Mouse (Mus musculus): ENCODE measurements around the gene Olfr115. TPM values are rescaled to one million over a fixed set of nuclear protein-coding genes. Genes with fewer than 3 reads are reported as not detected.

The Olfr115 gene
- polyA plus RNA-seq (2014; fragmentation: Nextera tagmentation; extraction: Ambion mirVana) = not detected in 2 replicates

- 85% methylated on average over 2 of the region's 2 CpGs for WGBS
- no peak within 1 kb of the TSS for H3K9ac ChIP-seq
- H3K4me1 ChIP-seq (replicated peaks; ENCODE audit: control insufficient read depth, insufficient read depth, low read length) = no peaks in the 10 kb centered on the region
- DNase-seq (ENCODE audit: low spot score) (no peak), ATAC-seq (ENCODE audit: low FRiP score) (no peak)
- H3K4me2 ChIP-seq (replicated peaks) = no peak within 1 kb of the TSS
- no peaks in the 10 kb centered on the region for H3K36me3 ChIP-seq (replicated peaks; ENCODE audit: control insufficient read depth, insufficient read depth)
- no peaks in the 10 kb centered on the region for H3K27me3 ChIP-seq (ENCODE audit: control insufficient read depth, insufficient read depth, low read length)
- no peak within 1 kb of the TSS for H3K27ac ChIP-seq
- H3K9me3 ChIP-seq (ENCODE audit: control insufficient read depth, low read length) = peaks cover 14% of the 10 kb centered on the region; the same call in 1 of the 2 replicates
- no peak within 1 kb of the TSS for H3K4me3 ChIP-seq (replicated peaks; ENCODE audit: low read length)
Measured at GRCm38 (mm10) chr17:37627009-37627408, at the start of gene Olfr115, which contains the start of gene Olfr116. Olfr115 (minus strand) TSS chr17:37627109. Olfr116 (minus strand) TSS chr17:37627199.

DNA sequence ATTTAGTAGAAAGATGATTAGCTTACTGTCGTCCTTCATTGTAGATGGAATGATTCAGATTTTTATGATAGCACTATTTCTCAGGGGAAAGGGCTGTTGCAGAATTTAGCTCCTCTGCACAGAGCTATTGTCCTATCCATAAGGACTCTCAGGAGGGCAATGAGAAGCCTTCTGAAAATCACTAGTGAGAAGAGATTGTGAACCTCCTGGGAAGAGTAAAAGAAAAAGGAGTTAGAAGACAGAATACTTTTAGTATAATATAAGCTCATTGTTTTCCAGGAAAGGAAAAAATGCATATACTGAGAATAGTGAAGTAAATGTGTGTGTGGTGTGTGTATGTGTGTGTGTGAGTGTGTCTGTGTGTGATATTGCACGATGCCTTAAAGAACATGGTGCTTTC is 39.8 kb upstream of the Olfr115 start, which contains the start of gene Olfr118:
Olfr118 (plus strand) TSS at position 301 of the 400 bp plus-strand sequence.
- H3K27ac ChIP-seq = no peak within 1 kb of the TSS
- DNase-seq (ENCODE audit: low spot score) (no peak), ATAC-seq (ENCODE audit: low FRiP score) (no peak)
- H3K4me3 ChIP-seq (replicated peaks; ENCODE audit: low read length) = no peak within 1 kb of the TSS
- no peak within 1 kb of the TSS for H3K4me2 ChIP-seq (replicated peaks)
- no peaks in the 10 kb centered on the region for H3K27me3 ChIP-seq (ENCODE audit: control insufficient read depth, insufficient read depth, low read length)
- H3K9ac ChIP-seq = no peak within 1 kb of the TSS
- H3K4me1 ChIP-seq (replicated peaks; ENCODE audit: control insufficient read depth, insufficient read depth, low read length) = no peaks in the 10 kb centered on the region
- H3K9me3 ChIP-seq (ENCODE audit: control insufficient read depth, low read length) = no peaks in the 10 kb centered on the region
- no peaks in the 10 kb centered on the region for H3K36me3 ChIP-seq (replicated peaks; ENCODE audit: control insufficient read depth, insufficient read depth)
- WGBS = 71% methylated on average over 2 of the region's 2 CpGs

GRCm38 (mm10) chr17:37663682-37664081 is 36.8 kb upstream of the Olfr115 start, which contains the start of gene Olfr117:
Olfr117 (minus strand) TSS chr17:37663782.
- ATAC-seq (ENCODE audit: low FRiP score) = no peak
- Histone ChIP-seq H3K9ac (no peak within 1 kb of the TSS), H3K36me3 (replicated peaks; ENCODE audit: control insufficient read depth, insufficient read depth) (no peaks in the 10 kb centered on the region), H3K27ac (no peak within 1 kb of the TSS), H3K9me3 (ENCODE audit: control insufficient read depth, low read length) (no peaks in the 10 kb centered on the region), H3K4me1 (replicated peaks; ENCODE audit: control insufficient read depth, insufficient read depth, low read length) (no peaks in the 10 kb centered on the region), H3K4me2 (replicated peaks) (no peak within 1 kb of the TSS), H3K4me3 (replicated peaks; ENCODE audit: low read length) (no peak within 1 kb of the TSS), H3K27me3 (ENCODE audit: control insufficient read depth, insufficient read depth, low read length) (no peaks in the 10 kb centered on the region)
- WGBS = 61% methylated on average over 1 of the region's 1 CpGs
- DNase-seq (ENCODE audit: low spot score) = no peak

GRCm38 (mm10) chr17:37592643-37593042 is 34.3 kb downstream of the Olfr115 start, which contains the start of gene Olfr114:
Olfr114 (minus strand) TSS chr17:37592743.
- DNase-seq (ENCODE audit: low spot score) (no peak), ATAC-seq (ENCODE audit: low FRiP score) (no peak)
- no peaks in the 10 kb centered on the region for H3K4me1 ChIP-seq (replicated peaks; ENCODE audit: control insufficient read depth, insufficient read depth, low read length)
- H3K27me3 ChIP-seq (ENCODE audit: control insufficient read depth, insufficient read depth, low read length) = no peaks in the 10 kb centered on the region
- no peaks in the 10 kb centered on the region for H3K9me3 ChIP-seq (ENCODE audit: control insufficient read depth, low read length)
- no peak within 1 kb of the TSS for H3K4me3 ChIP-seq (replicated peaks; ENCODE audit: low read length)
- no peak within 1 kb of the TSS for H3K4me2 ChIP-seq (replicated peaks)
- no peaks in the 10 kb centered on the region for H3K36me3 ChIP-seq (replicated peaks; ENCODE audit: control insufficient read depth, insufficient read depth)
- no peak within 1 kb of the TSS for H3K27ac ChIP-seq
- no peak within 1 kb of the TSS for H3K9ac ChIP-seq

DNA sequence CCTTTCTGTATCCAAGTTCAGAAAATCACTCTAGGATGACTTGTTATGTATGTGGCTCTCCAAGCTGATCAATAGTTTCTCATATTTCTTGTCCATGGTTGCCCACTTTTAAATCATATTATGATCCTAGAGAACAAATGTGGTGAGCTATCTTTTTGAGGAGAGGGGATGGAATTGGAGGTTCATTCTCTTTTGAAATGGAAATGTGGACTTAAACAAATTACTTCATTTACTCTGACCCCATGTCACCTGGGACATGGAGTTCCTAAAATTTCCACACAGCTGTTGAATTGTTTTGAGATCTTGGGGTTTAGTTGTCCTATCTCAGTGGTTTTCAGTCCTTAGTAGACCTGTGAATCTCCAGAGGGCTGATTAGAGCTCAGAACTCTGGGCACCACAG is 49.3 kb downstream of the Olfr115 start, which contains the start of gene Olfr113:
Olfr113 (minus strand) TSS at position 101 of the 400 bp plus-strand sequence.
- H3K4me2 ChIP-seq (replicated peaks) = no peak within 1 kb of the TSS
- no peaks in the 10 kb centered on the region for H3K36me3 ChIP-seq (replicated peaks; ENCODE audit: control insufficient read depth, insufficient read depth)
- no peaks in the 10 kb centered on the region for H3K27me3 ChIP-seq (ENCODE audit: control insufficient read depth, insufficient read depth, low read length)
- no peaks in the 10 kb centered on the region for H3K4me1 ChIP-seq (replicated peaks; ENCODE audit: control insufficient read depth, insufficient read depth, low read length)
- no peaks in the 10 kb centered on the region for H3K9me3 ChIP-seq (ENCODE audit: control insufficient read depth, low read length)
- ATAC-seq (ENCODE audit: low FRiP score) (no peak), DNase-seq (ENCODE audit: low spot score) (no peak)
- no peak within 1 kb of the TSS for H3K9ac ChIP-seq
- H3K4me3 ChIP-seq (replicated peaks; ENCODE audit: low read length) = no peak within 1 kb of the TSS
- no peak within 1 kb of the TSS for H3K27ac ChIP-seq

DNA sequence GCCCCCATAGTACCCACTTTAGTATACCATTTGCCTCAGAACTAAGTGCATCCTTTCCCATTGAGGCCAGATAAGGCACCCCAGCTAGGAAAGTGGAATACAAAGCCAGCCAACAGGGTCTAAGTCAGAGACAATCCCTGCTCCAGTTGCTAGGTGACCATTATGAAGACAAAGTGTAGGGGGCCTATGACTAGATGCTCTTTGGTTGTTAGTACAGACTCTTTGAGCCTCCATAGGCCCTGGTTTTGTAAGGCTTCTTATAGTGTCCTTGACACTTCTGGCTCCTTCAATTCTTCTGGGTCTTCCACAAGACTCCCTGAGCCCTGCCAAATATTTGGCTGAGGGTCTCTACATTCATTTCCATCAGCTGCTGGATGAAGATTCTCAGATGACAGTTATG is 57.6 kb downstream of the Olfr115 start, which contains the start of gene Olfr112:
Olfr112 (minus strand) TSS at position 101 of the 400 bp plus-strand sequence.
- no peaks in the 10 kb centered on the region for H3K4me1 ChIP-seq (replicated peaks; ENCODE audit: control insufficient read depth, insufficient read depth, low read length)
- no peak within 1 kb of the TSS for H3K4me2 ChIP-seq (replicated peaks)
- ATAC-seq (ENCODE audit: low FRiP score) (no peak), DNase-seq (ENCODE audit: low spot score) (no peak)
- no peaks in the 10 kb centered on the region for H3K36me3 ChIP-seq (replicated peaks; ENCODE audit: control insufficient read depth, insufficient read depth)
- no peaks in the 10 kb centered on the region for H3K27me3 ChIP-seq (ENCODE audit: control insufficient read depth, insufficient read depth, low read length)
- no peak within 1 kb of the TSS for H3K27ac ChIP-seq
- H3K9me3 ChIP-seq (ENCODE audit: control insufficient read depth, low read length) = no peaks in the 10 kb centered on the region
- no peak within 1 kb of the TSS for H3K9ac ChIP-seq
- H3K4me3 ChIP-seq (replicated peaks; ENCODE audit: low read length) = no peak within 1 kb of the TSS

Other genes with a start within 250 kb of the Olfr115 start
- gene Olfr105-ps, start 248.1 kb downstream of the Olfr115 start, polyA plus RNA-seq (2014; fragmentation: Nextera tagmentation; extraction: Ambion mirVana) = not detected in 2 replicates
- not detected in 2 replicates for gene Olfr106-ps, start 236.7 kb downstream of the Olfr115 start, polyA plus RNA-seq (2014; fragmentation: Nextera tagmentation; extraction: Ambion mirVana)
- gene Olfr107, start 227.9 kb downstream of the Olfr115 start, polyA plus RNA-seq (2014; fragmentation: Nextera tagmentation; extraction: Ambion mirVana) = not detected in 2 replicates
- gene Olfr108, start 181.6 kb downstream of the Olfr115 start, polyA plus RNA-seq (2014; fragmentation: Nextera tagmentation; extraction: Ambion mirVana) = not detected in 2 replicates
- gene Olfr109, start 168.2 kb downstream of the Olfr115 start, polyA plus RNA-seq (2014; fragmentation: Nextera tagmentation; extraction: Ambion mirVana) = not detected in 2 replicates
- not detected in 2 replicates for gene H2-M2, start 143.6 kb downstream of the Olfr115 start, polyA plus RNA-seq (2014; fragmentation: Nextera tagmentation; extraction: Ambion mirVana)
- gene Olfr110, start 134.6 kb downstream of the Olfr115 start, polyA plus RNA-seq (2014; fragmentation: Nextera tagmentation; extraction: Ambion mirVana) = not detected in 2 replicates
- gene Olfr111, start 119.1 kb downstream of the Olfr115 start, polyA plus RNA-seq (2014; fragmentation: Nextera tagmentation; extraction: Ambion mirVana) = not detected in 2 replicates
- gene Olfr112, start 57.7 kb downstream of the Olfr115 start, polyA plus RNA-seq (2014; fragmentation: Nextera tagmentation; extraction: Ambion mirVana) = not detected in 2 replicates
- gene Olfr113, start 49.4 kb downstream of the Olfr115 start, polyA plus RNA-seq (2014; fragmentation: Nextera tagmentation; extraction: Ambion mirVana) = not detected in 2 replicates
- gene Olfr114, start 34.4 kb downstream of the Olfr115 start, polyA plus RNA-seq (2014; fragmentation: Nextera tagmentation; extraction: Ambion mirVana) = not detected in 2 replicates
- gene Olfr116, start 90 bp upstream of the Olfr115 start, polyA plus RNA-seq (2014; fragmentation: Nextera tagmentation; extraction: Ambion mirVana) = not detected in 2 replicates
- not detected in 2 replicates for gene Olfr117, start 36.7 kb upstream of the Olfr115 start, polyA plus RNA-seq (2014; fragmentation: Nextera tagmentation; extraction: Ambion mirVana)
- not detected in 2 replicates for gene Olfr118, start 39.9 kb upstream of the Olfr115 start, polyA plus RNA-seq (2014; fragmentation: Nextera tagmentation; extraction: Ambion mirVana)
- not detected in 2 replicates for gene Olfr119, start 69.5 kb upstream of the Olfr115 start, polyA plus RNA-seq (2014; fragmentation: Nextera tagmentation; extraction: Ambion mirVana)
- gene Olfr120, start 94.7 kb upstream of the Olfr115 start, polyA plus RNA-seq (2014; fragmentation: Nextera tagmentation; extraction: Ambion mirVana) = not detected in 2 replicates
- not detected in 2 replicates for gene Olfr121, start 121.7 kb upstream of the Olfr115 start, polyA plus RNA-seq (2014; fragmentation: Nextera tagmentation; extraction: Ambion mirVana)
- not detected in 2 replicates for gene Olfr122, start 141.5 kb upstream of the Olfr115 start, polyA plus RNA-seq (2014; fragmentation: Nextera tagmentation; extraction: Ambion mirVana)
- not detected in 2 replicates for gene Olfr123, start 166.4 kb upstream of the Olfr115 start, polyA plus RNA-seq (2014; fragmentation: Nextera tagmentation; extraction: Ambion mirVana)
- not detected in 2 replicates for gene Olfr124, start 172.8 kb upstream of the Olfr115 start, polyA plus RNA-seq (2014; fragmentation: Nextera tagmentation; extraction: Ambion mirVana)
- gene Olfr125, start 205.8 kb upstream of the Olfr115 start, polyA plus RNA-seq (2014; fragmentation: Nextera tagmentation; extraction: Ambion mirVana) = not detected in 2 replicates
- not detected in 2 replicates for gene Olfr126, start 220.4 kb upstream of the Olfr115 start, polyA plus RNA-seq (2014; fragmentation: Nextera tagmentation; extraction: Ambion mirVana)